In genomic region chr3:63964922-63965249, GRCm38 (mm10) we compare ENCODE assay signal across 8 mouse cellular contexts. TPM values are rescaled to one million over a fixed set of nuclear protein-coding genes. Genes with fewer than 3 reads are reported as not detected.
DNase-seq lines count a peak whose midpoint lies in the region; ATAC-seq and TF ChIP-seq lines count a peak whose summit lies in the region.

No protein-coding gene starts in this region.

- H3K9ac ChIP-seq in liver, embryonic 14.5 days (replicated peaks), result no peak overlapping the region

- 77% methylated on average over 6 of the region's 6 CpGs for WGBS in liver, embryonic 14.5 days (ENCODE audit: insufficient replicate concordance)

- no peak for TF ChIP-seq EP300 in liver, embryonic 14.5 days (IDR thresholded peaks at IDR 0.05; ENCODE audit: low read depth)

- H3K4me1 ChIP-seq in testis, adult 2 months (ENCODE audit: control insufficient read depth, insufficient read depth, low read length), result no peaks in the 10 kb centered on the region; the same call in 1 of the 2 replicates
- H3K4me1 ChIP-seq in liver, embryonic 14.5 days (replicated peaks; ENCODE audit: control insufficient read depth in 2 of 2, insufficient read depth in 2 of 2, low read length in 1 of 2), result peaks cover 4 to 18% of the 10 kb centered on the region in 2 experiments

- no peak for TF ChIP-seq POLR2A in testis, adult 2 months (IDR thresholded peaks at IDR 0.05; ENCODE audit: control insufficient read depth, low read depth, low read length)

- no peak for TF ChIP-seq CTCF in gastrocnemius, adult 2 months (IDR thresholded peaks at IDR 0.05)
- no peak for TF ChIP-seq CTCF in testis, adult 2 months (IDR thresholded peaks at IDR 0.05; ENCODE audit: control insufficient read depth, insufficient read depth, insufficient replicate concordance, low read depth, low read length)
- no peak for TF ChIP-seq CTCF in liver, embryonic 14.5 days (IDR thresholded peaks at IDR 0.05; ENCODE audit: low read depth)

- H3K36me3 ChIP-seq in testis, adult 2 months (ENCODE audit: control insufficient read depth, insufficient read depth, low read length), result no peaks in the 10 kb centered on the region
- no peaks in the 10 kb centered on the region for H3K36me3 ChIP-seq in liver, embryonic 14.5 days (replicated peaks; ENCODE audit: control insufficient read depth, insufficient read depth, low read depth)

- H3K27ac ChIP-seq in gastrocnemius, adult 2 months, result peak overlapping the region; percentile 98
- peak overlapping the region; percentile 91 for H3K27ac ChIP-seq in testis, adult 2 months (ENCODE audit: control insufficient read depth, insufficient read depth, low read depth, low read length)
- no peak overlapping the region for H3K27ac ChIP-seq in liver, embryonic 14.5 days

- no peaks in the 10 kb centered on the region for H3K27me3 ChIP-seq in testis, adult 2 months (ENCODE audit: control insufficient read depth, insufficient read depth, low read length)
- H3K27me3 ChIP-seq in liver, embryonic 14.5 days (ENCODE audit: control insufficient read depth, insufficient read depth, low read length), result no peaks in the 10 kb centered on the region

- no peaks in the 10 kb centered on the region for H3K9me3 ChIP-seq in liver, embryonic 14.5 days (ENCODE audit: control insufficient read depth, low read length)

- peak overlapping the region; percentile 98 for H3K4me3 ChIP-seq in gastrocnemius, adult 2 months
- peak overlapping the region; percentile 98 for H3K4me3 ChIP-seq in testis, adult 2 months (ENCODE audit: control insufficient read depth, low read depth, low read length)
- H3K4me3 ChIP-seq in liver, embryonic 14.5 days (ENCODE audit: insufficient read depth in 1 of 2, low read depth in 2 of 2, low read length in 2 of 2), result peak overlapping the region in 1 of 2 experiments; percentile 98; a peak in 2 of 4 replicates

- intact Hi-C loops in gastrocnemius, adult 2 months (cut with DNase I), result loop anchor here (5.0 kb wide), 1 partner anchor 38 kb away; the partner anchor contains the start of gene E130311K13Rik
- intact Hi-C loops in gastrocnemius, postnatal 14 days (cut with DNase I; ENCODE audit: low total_unique reads), result no loop called here

- peak overlapping the region; percentile 90 for H3K4me2 ChIP-seq in liver, embryonic 14.5 days (ENCODE audit: low read depth)

- DNase-seq in gastrocnemius, adult 2 months, result no peak
- DNase-seq in gastrocnemius, postnatal 14 days, result no peak
- no peak for DNase-seq in testis, postnatal 10 days (ENCODE audit: low spot score)
- DNase-seq in liver, embryonic 14.5 days (ENCODE audit: low read depth in 3 of 3, low spot score in 3 of 3), result no peak
- no peak for DNase-seq in adrenal gland, postnatal 14 days
- no peak for DNase-seq in embryo, embryonic 10.5 days (ENCODE audit: low spot score)

- no peak for ATAC-seq in liver, embryonic 14.5 days (ENCODE audit: insufficient read depth)
- ATAC-seq in inflammation-experienced regulatory T-cells, adult 6 months, result no peak

RNA-seq across cellular contexts. Expression of gene Slc33a1, which starts 0.3 kb away (rescaled TPM):
- 1 to 10 TPM; 5.1 to 6.7 TPM for total RNA-seq in gastrocnemius, adult 2 months (2021)
- 1 to 10 TPM; 5.8 to 7.0 TPM for total RNA-seq in gastrocnemius, postnatal 14 days (2021)
- polyA plus RNA-seq in testis, adult 2 months (2012; rRNA removed), result 17.6 and 18.5 TPM in 2 replicates
- polyA plus RNA-seq in liver, embryonic 14.5 days (2012; rRNA removed), result 6.0 and 7.1 TPM in 2 replicates
- polyA plus RNA-seq in liver, embryonic 14.5 days (2014; fragmentation: Nextera tagmentation; extraction: Ambion mirVana), result 9.8 and 11.0 TPM in 2 replicates
- total RNA-seq in adrenal gland, postnatal 14 days (2021), result 24.4 and 31.5 TPM in 2 replicates
- 10 to 100 TPM in 2 of 3 experiments, 1 to 10 TPM in 1; 7.9 to 14.5 (median 10.4) TPM for polyA plus RNA-seq in inflammation-experienced regulatory T-cells, adult 6 months (2017; shearing (Covaris generic))

RNA-seq across cellular contexts. Expression of gene Gmps, which starts 11.0 kb away (rescaled TPM):
- total RNA-seq in gastrocnemius, adult 2 months (2021), result 10 to 100 TPM; 16.4 to 19.8 TPM
- 10 to 100 TPM; 12.7 to 13.3 TPM for total RNA-seq in gastrocnemius, postnatal 14 days (2021)
- polyA plus RNA-seq in testis, adult 2 months (2012; rRNA removed), result 17.9 and 21.5 TPM in 2 replicates
- polyA plus RNA-seq in liver, embryonic 14.5 days (2012; rRNA removed), result 4.8 and 7.5 TPM in 2 replicates
- 23.1 and 23.4 TPM in 2 replicates for polyA plus RNA-seq in liver, embryonic 14.5 days (2014; fragmentation: Nextera tagmentation; extraction: Ambion mirVana)
- total RNA-seq in adrenal gland, postnatal 14 days (2021), result 28.3 and 31.4 TPM in 2 replicates
- polyA plus RNA-seq in inflammation-experienced regulatory T-cells, adult 6 months (2017; shearing (Covaris generic)), result 10 to 100 TPM; 29.2 to 42.1 (median 36.8) TPM

RNA-seq across cellular contexts. Expression of gene E130311K13Rik, which starts 35.6 kb away (rescaled TPM):
- 1 to 10 TPM; 5.9 to 6.4 TPM for total RNA-seq in gastrocnemius, adult 2 months (2021)
- total RNA-seq in gastrocnemius, postnatal 14 days (2021), result 1 to 10 TPM; 3.3 to 4.0 TPM
- polyA plus RNA-seq in testis, adult 2 months (2012; rRNA removed), result 1.3 and 1.7 TPM in 2 replicates
- polyA plus RNA-seq in liver, embryonic 14.5 days (2012; rRNA removed), result 0.65 and 1.1 TPM in 2 replicates
- polyA plus RNA-seq in liver, embryonic 14.5 days (2014; fragmentation: Nextera tagmentation; extraction: Ambion mirVana), result 1.2 and 1.9 TPM in 2 replicates
- 10.1 and 10.2 TPM in 2 replicates for total RNA-seq in adrenal gland, postnatal 14 days (2021)
- polyA plus RNA-seq in inflammation-experienced regulatory T-cells, adult 6 months (2017; shearing (Covaris generic)), result 10 to 100 TPM in 2 of 3 experiments, 1 to 10 TPM in 1; 9.3 to 12.4 (median 11.0) TPM
